Mouse (Mus musculus): ENCODE results near the gene Fezf2. TPM values are rescaled to one million over a fixed set of nuclear protein-coding genes. Genes with fewer than 3 reads are reported as not detected.

Fezf2 gene
- total RNA-seq, 2 experiments from 2014 or later, result not detected

Other genes starting within 250 kb of the Fezf2 start
- gene Gm49355, start 64.2 kb downstream of the Fezf2 start, total RNA-seq (2015), result 0.05 and 0.15 TPM in 2 replicates
- not detected in 2 replicates for gene Gm49355, start 64.2 kb downstream of the Fezf2 start, total RNA-seq (2017)
- gene 3830406C13Rik, start 64.0 kb downstream of the Fezf2 start, total RNA-seq (2015), result 28.9 and 30.6 TPM in 2 replicates
- 24.1 and 28.0 TPM in 2 replicates for gene 3830406C13Rik, start 64.0 kb downstream of the Fezf2 start, total RNA-seq (2017)

Measured in megakaryocyte progenitor cell, adult 5-6 weeks (primary cell).